ENCODE assay signal across 8 mouse cellular contexts in genomic region chr9:108451170-108451493, GRCm38 (mm10). TPM values are rescaled to one million over a fixed set of nuclear protein-coding genes. Genes with fewer than 3 reads are reported as not detected.
DNase-seq lines count a peak whose midpoint lies in the region; ATAC-seq and TF ChIP-seq lines count a peak whose summit lies in the region.

No protein-coding gene starts in this region.

- H3K4me1 ChIP-seq in forebrain, embryonic 11.5 days (replicated peaks; ENCODE audit: control insufficient read depth, insufficient read depth, low read length): peaks cover 22% of the 10 kb centered on the region
- H3K4me1 ChIP-seq in limb, embryonic 13.5 days: peaks cover 41% of the 10 kb centered on the region
- H3K4me1 ChIP-seq in neural tube, embryonic 14.5 days (ENCODE audit: control insufficient read depth, insufficient read depth, low read length): peaks cover 35% of the 10 kb centered on the region

- no peak for ATAC-seq in forebrain, embryonic 11.5 days (replicated peaks; ENCODE audit: low FRiP score)
- no peak for ATAC-seq in limb, embryonic 13.5 days (ENCODE audit: low FRiP score, low read depth)
- no peak for ATAC-seq in neural tube, embryonic 14.5 days (ENCODE audit: low read depth)

- peak overlapping the region; percentile 68; the same call in 1 of the 2 replicates for H3K4me3 ChIP-seq in layer of hippocampus, adult 2 months
- H3K4me3 ChIP-seq in forebrain, embryonic 11.5 days (ENCODE audit: low read depth, low read length): peak overlapping the region; percentile 19; the same call in 1 of the 2 replicates
- H3K4me3 ChIP-seq in limb, embryonic 13.5 days: peak overlapping the region; percentile 63
- H3K4me3 ChIP-seq in neural tube, embryonic 14.5 days (ENCODE audit: low read depth, low read length): peak overlapping the region; percentile 63

- H3K27ac ChIP-seq in layer of hippocampus, adult 2 months: peak overlapping the region; percentile 75
- peak overlapping the region; percentile 88 for H3K27ac ChIP-seq in forebrain, embryonic 11.5 days (ENCODE audit: low read depth, low read length)
- peak overlapping the region; percentile 79 for H3K27ac ChIP-seq in limb, embryonic 13.5 days
- H3K27ac ChIP-seq in neural tube, embryonic 14.5 days (ENCODE audit: low read depth, low read length): peak overlapping the region; percentile 82

- peak overlapping the region; percentile 95 for H3K4me2 ChIP-seq in forebrain, embryonic 11.5 days (ENCODE audit: low read depth, low read length, severe bottlenecking)
- H3K4me2 ChIP-seq in limb, embryonic 13.5 days (replicated peaks): peak overlapping the region; percentile 77
- H3K4me2 ChIP-seq in neural tube, embryonic 14.5 days (ENCODE audit: low read depth, low read length): peak overlapping the region; percentile 74

- H3K9me3 ChIP-seq in forebrain, embryonic 11.5 days (ENCODE audit: control insufficient read depth, low read length): no peaks in the 10 kb centered on the region
- no peaks in the 10 kb centered on the region for H3K9me3 ChIP-seq in limb, embryonic 13.5 days
- H3K9me3 ChIP-seq in neural tube, embryonic 14.5 days (ENCODE audit: control insufficient read depth, low read length): no peaks in the 10 kb centered on the region

- no peak for DNase-seq in layer of hippocampus, adult 2 months (ENCODE audit: low spot score in 2 of 2)
- no peak for DNase-seq in layer of hippocampus, adult 11-12 months (ENCODE audit: low spot score)
- DNase-seq in forebrain, embryonic 11.5 days (ENCODE audit: low spot score): peak; percentile 56
- no peak for DNase-seq in urinary bladder, adult 2 months (ENCODE audit: low spot score)
- DNase-seq in Muller cell, postnatal 12 days (ENCODE audit: inconsistent ontology term): no peak
- no peak for DNase-seq in urinary bladder, postnatal 36 days (ENCODE audit: low spot score in 2 of 2)

- H3K36me3 ChIP-seq in forebrain, embryonic 11.5 days (ENCODE audit: control insufficient read depth, insufficient read depth, low read length): peaks cover 3% of the 10 kb centered on the region; the same call in 1 of the 2 replicates
- H3K36me3 ChIP-seq in limb, embryonic 13.5 days: peaks cover 18% of the 10 kb centered on the region
- peaks cover 8% of the 10 kb centered on the region for H3K36me3 ChIP-seq in neural tube, embryonic 14.5 days (ENCODE audit: control insufficient read depth, insufficient read depth, low read length)

- WGBS in forebrain, embryonic 11.5 days: 83% methylated on average over 6 of the region's 6 CpGs
- WGBS in limb, embryonic 13.5 days: 81% methylated on average over 6 of the region's 6 CpGs
- WGBS in neural tube, embryonic 14.5 days: 69% methylated on average over 6 of the region's 6 CpGs

- TF ChIP-seq CTCF in layer of hippocampus, adult 2 months (conservative IDR thresholded peaks at IDR 0.05): no peak

- no peaks in the 10 kb centered on the region for H3K27me3 ChIP-seq in forebrain, embryonic 11.5 days (ENCODE audit: control insufficient read depth, insufficient read depth, low read length)
- no peaks in the 10 kb centered on the region for H3K27me3 ChIP-seq in limb, embryonic 13.5 days
- no peaks in the 10 kb centered on the region for H3K27me3 ChIP-seq in neural tube, embryonic 14.5 days (ENCODE audit: control insufficient read depth, insufficient read depth, low read length)

- no peak overlapping the region; the same call in 1 of the 2 replicates for H3K9ac ChIP-seq in forebrain, embryonic 11.5 days (ENCODE audit: low read length)
- H3K9ac ChIP-seq in limb, embryonic 13.5 days: peak overlapping the region; percentile 71
- H3K9ac ChIP-seq in neural tube, embryonic 14.5 days (replicated peaks; ENCODE audit: low read depth, low read length): peak overlapping the region; percentile 39

RNA-seq across cellular contexts. Expression of gene Ccdc71, which starts 9.2 kb away (rescaled TPM):
- 10 to 100 TPM; 36.7 to 40.6 TPM for total RNA-seq in layer of hippocampus, adult 2 months (2021)
- polyA plus RNA-seq in forebrain, embryonic 11.5 days (2014; fragmentation: Nextera tagmentation; extraction: Ambion mirVana): 42.5 and 45.2 TPM in 2 replicates
- polyA plus RNA-seq in limb, embryonic 13.5 days (2015; fragmentation: Nextera tagmentation; extraction: Ambion mirVana): 57.7 and 59.7 TPM in 2 replicates
- polyA plus RNA-seq in neural tube, embryonic 14.5 days (2014; fragmentation: Nextera tagmentation; extraction: Ambion mirVana): 50.4 and 55.1 TPM in 2 replicates
- polyA plus RNA-seq in urinary bladder, adult 2 months (2012; rRNA removed): 24.5 and 25.9 TPM in 2 replicates

RNA-seq across cellular contexts. Expression of gene Klhdc8b, which starts 10.2 kb away (rescaled TPM):
- 10 to 100 TPM; 16.7 to 19.6 TPM for total RNA-seq in layer of hippocampus, adult 2 months (2021)
- polyA plus RNA-seq in forebrain, embryonic 11.5 days (2014; fragmentation: Nextera tagmentation; extraction: Ambion mirVana): 49.5 and 53.9 TPM in 2 replicates
- 37.8 and 38.9 TPM in 2 replicates for polyA plus RNA-seq in limb, embryonic 13.5 days (2015; fragmentation: Nextera tagmentation; extraction: Ambion mirVana)
- polyA plus RNA-seq in neural tube, embryonic 14.5 days (2014; fragmentation: Nextera tagmentation; extraction: Ambion mirVana): 49.8 and 63.3 TPM in 2 replicates
- polyA plus RNA-seq in urinary bladder, adult 2 months (2012; rRNA removed): 83.4 and 103 TPM in 2 replicates

RNA-seq across cellular contexts. Expression of gene BC048562, which starts 14.8 kb away (rescaled TPM):
- not detected for total RNA-seq in layer of hippocampus, adult 2 months (2021)
- polyA plus RNA-seq in forebrain, embryonic 11.5 days (2014; fragmentation: Nextera tagmentation; extraction: Ambion mirVana): not detected in 2 replicates
- polyA plus RNA-seq in limb, embryonic 13.5 days (2015; fragmentation: Nextera tagmentation; extraction: Ambion mirVana): not detected in 2 replicates
- not detected in 2 replicates for polyA plus RNA-seq in neural tube, embryonic 14.5 days (2014; fragmentation: Nextera tagmentation; extraction: Ambion mirVana)
- polyA plus RNA-seq in urinary bladder, adult 2 months (2012; rRNA removed): not detected in 2 replicates

RNA-seq across cellular contexts. Expression of gene Ccdc36, which starts 22.8 kb away (rescaled TPM):
- total RNA-seq in layer of hippocampus, adult 2 months (2021): under 1 TPM in 1 of 2 experiments, not detected in 1; 0.15 TPM
- 0.69 and 0.89 TPM in 2 replicates for polyA plus RNA-seq in forebrain, embryonic 11.5 days (2014; fragmentation: Nextera tagmentation; extraction: Ambion mirVana)
- 1.6 and 2.0 TPM in 2 replicates for polyA plus RNA-seq in limb, embryonic 13.5 days (2015; fragmentation: Nextera tagmentation; extraction: Ambion mirVana)
- 1.7 and 1.8 TPM in 2 replicates for polyA plus RNA-seq in neural tube, embryonic 14.5 days (2014; fragmentation: Nextera tagmentation; extraction: Ambion mirVana)
- polyA plus RNA-seq in urinary bladder, adult 2 months (2012; rRNA removed): 0.06 TPM in 2 replicates

RNA-seq across cellular contexts. Expression of gene Lamb2, which starts 28.4 kb away (rescaled TPM):
- total RNA-seq in layer of hippocampus, adult 2 months (2021): 10 to 100 TPM; 29.3 to 30.7 TPM
- 31.8 and 40.9 TPM in 2 replicates for polyA plus RNA-seq in forebrain, embryonic 11.5 days (2014; fragmentation: Nextera tagmentation; extraction: Ambion mirVana)
- polyA plus RNA-seq in limb, embryonic 13.5 days (2015; fragmentation: Nextera tagmentation; extraction: Ambion mirVana): 47.1 and 62.6 TPM in 2 replicates
- 8.3 and 15.3 TPM in 2 replicates for polyA plus RNA-seq in neural tube, embryonic 14.5 days (2014; fragmentation: Nextera tagmentation; extraction: Ambion mirVana)
- 147 and 181 TPM in 2 replicates for polyA plus RNA-seq in urinary bladder, adult 2 months (2012; rRNA removed)
